Mouse (Mus musculus): ENCODE results near the gene Zfp212. TPM values are rescaled to one million over a fixed set of nuclear protein-coding genes. Genes with fewer than 3 reads are reported as not detected.
"Not testable (repeated sequence)": the region's sequence is repeated elsewhere in the genome, so short reads cannot be mapped to it uniquely, and the experiment has no call there.

The Zfp212 gene
- polyA plus RNA-seq, 1 experiment from 2014 or later = 14.2 TPM

DNA sequence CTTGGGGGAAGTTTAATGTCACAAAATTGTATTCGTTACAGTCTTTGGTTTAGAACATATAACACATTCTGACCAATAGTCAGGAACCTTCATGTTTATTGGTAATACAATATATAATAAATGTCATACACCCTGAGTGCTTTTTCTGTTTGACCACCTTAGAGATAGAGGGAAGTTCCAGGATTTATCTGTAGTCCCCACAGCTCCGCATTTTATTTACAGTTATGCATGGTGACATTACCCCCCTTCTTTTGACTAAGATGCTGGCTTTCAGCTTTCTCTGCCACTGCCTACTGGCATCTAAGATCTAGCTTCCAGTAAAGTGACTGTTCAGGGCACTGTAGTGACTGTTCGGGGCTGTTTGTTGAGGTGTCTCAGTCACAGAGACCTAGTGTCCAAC, 34.1 kb downstream of the Zfp212 start:
- Histone ChIP-seq H3K4me2 (ENCODE audit: low read depth) (peak overlapping the region; percentile 81), H3K36me3 (ENCODE audit: control insufficient read depth, insufficient read depth, low read length) (no peaks in the 10 kb centered on the region), H3K27ac (ENCODE audit: low read depth, low read length) (no peak overlapping the region), H3K9ac (ENCODE audit: low read length) (no peak overlapping the region), H3K9me3 (ENCODE audit: control insufficient read depth, low read length) (no peaks in the 10 kb centered on the region), H3K27me3 (ENCODE audit: control insufficient read depth, insufficient read depth, low read length) (no peaks in the 10 kb centered on the region), H3K4me1 (ENCODE audit: control insufficient read depth, insufficient read depth, low read length) (no peaks in the 10 kb centered on the region), H3K4me3 (ENCODE audit: low read depth, low read length) (no peak overlapping the region)
- 93% methylated on average over 3 of the region's 3 CpGs for WGBS
- ATAC-seq (ENCODE audit: insufficient read depth, low FRiP score, low TSS enrichment) (no peak), DNase-seq (ENCODE audit: low spot score) (no peak)

DNA sequence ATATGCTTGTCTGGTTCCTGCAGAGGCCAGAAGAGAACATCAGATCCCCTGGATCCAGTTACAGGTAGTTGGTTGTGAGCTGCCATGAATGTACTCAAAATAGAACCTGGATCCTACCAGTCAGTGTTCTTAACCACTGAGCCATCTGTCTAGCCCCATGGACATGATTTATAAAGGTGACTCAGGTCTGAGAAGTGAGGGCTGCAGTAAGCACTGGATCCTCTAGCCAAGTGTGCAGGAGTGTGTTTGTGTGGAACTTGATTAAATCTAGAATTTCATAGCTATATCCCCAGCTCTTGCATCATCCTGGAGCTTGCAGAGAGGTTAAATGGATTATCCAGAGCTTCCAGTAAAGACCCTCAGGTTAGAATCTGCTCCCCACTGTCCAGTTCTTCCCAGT, 37.5 kb downstream of the Zfp212 start:
- ATAC-seq (ENCODE audit: insufficient read depth, low FRiP score, low TSS enrichment) (no peak), DNase-seq (ENCODE audit: low spot score) (no peak)
- no peak overlapping the region for H3K9ac ChIP-seq (ENCODE audit: low read length)
- peaks cover 2% of the 10 kb centered on the region; the same call in 1 of the 2 replicates for H3K36me3 ChIP-seq (ENCODE audit: control insufficient read depth, insufficient read depth, low read length)
- H3K4me1 ChIP-seq (ENCODE audit: control insufficient read depth, insufficient read depth, low read length) = no peaks in the 10 kb centered on the region
- no peak overlapping the region for H3K4me3 ChIP-seq (ENCODE audit: low read depth, low read length)
- H3K27ac ChIP-seq (ENCODE audit: low read depth, low read length) = no peak overlapping the region
- no peaks in the 10 kb centered on the region for H3K9me3 ChIP-seq (ENCODE audit: control insufficient read depth, low read length)
- no peak overlapping the region for H3K4me2 ChIP-seq (ENCODE audit: low read depth)
- H3K27me3 ChIP-seq (ENCODE audit: control insufficient read depth, insufficient read depth, low read length) = no peaks in the 10 kb centered on the region

DNA sequence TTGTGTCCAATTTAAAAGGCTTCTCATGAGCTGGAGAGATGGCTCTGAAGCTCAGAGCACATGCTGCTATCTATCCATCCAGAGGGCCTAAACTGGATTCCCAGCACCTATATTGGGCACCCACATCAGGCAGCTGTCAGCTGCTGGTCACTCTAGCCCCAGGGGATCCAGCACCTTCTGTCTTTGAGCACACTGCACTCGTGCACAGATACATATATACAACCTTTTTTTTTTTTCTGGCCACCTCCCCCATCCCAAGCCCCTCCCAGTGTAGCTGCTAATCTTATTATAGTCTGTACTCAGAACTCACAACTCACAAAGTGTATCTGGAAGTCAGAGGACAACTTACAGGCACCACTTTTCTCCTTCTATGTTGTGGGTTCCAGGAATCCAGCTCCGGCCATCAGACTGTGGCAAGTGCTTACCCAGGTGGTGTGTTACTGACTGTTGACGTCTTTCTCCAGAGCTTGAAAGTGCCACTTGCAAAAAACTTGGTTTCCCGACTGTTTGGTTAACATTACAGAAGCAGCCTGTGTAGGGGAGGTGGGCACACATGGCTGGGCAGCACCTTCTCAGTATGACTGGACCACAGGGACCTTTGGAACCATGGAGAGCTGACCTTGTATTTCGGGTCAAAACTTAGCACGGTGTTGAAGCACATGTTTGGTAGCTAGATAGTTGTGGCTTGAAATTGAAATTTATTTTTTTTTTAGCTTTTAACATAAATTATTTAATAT, 40.6 kb downstream of the Zfp212 start:
- H3K36me3 ChIP-seq (ENCODE audit: control insufficient read depth, insufficient read depth, low read length) = peaks cover 5% of the 10 kb centered on the region
- no peak for ATAC-seq (ENCODE audit: insufficient read depth, low FRiP score, low TSS enrichment)
- H3K9me3 ChIP-seq (ENCODE audit: control insufficient read depth, low read length) = no peaks in the 10 kb centered on the region
- no peak for DNase-seq (ENCODE audit: low spot score)
- H3K4me1 ChIP-seq (ENCODE audit: control insufficient read depth, insufficient read depth, low read length) = no peaks in the 10 kb centered on the region
- H3K27me3 ChIP-seq (ENCODE audit: control insufficient read depth, insufficient read depth, low read length) = no peaks in the 10 kb centered on the region
- WGBS = 87% methylated on average over 6 of the region's 6 CpGs
- H3K4me2 ChIP-seq (ENCODE audit: low read depth) = no peak overlapping the region
- H3K9ac ChIP-seq (ENCODE audit: low read length) = no peak overlapping the region
- H3K4me3 ChIP-seq (ENCODE audit: low read depth, low read length) = no peak overlapping the region
- H3K27ac ChIP-seq (ENCODE audit: low read depth, low read length) = no peak overlapping the region

DNA sequence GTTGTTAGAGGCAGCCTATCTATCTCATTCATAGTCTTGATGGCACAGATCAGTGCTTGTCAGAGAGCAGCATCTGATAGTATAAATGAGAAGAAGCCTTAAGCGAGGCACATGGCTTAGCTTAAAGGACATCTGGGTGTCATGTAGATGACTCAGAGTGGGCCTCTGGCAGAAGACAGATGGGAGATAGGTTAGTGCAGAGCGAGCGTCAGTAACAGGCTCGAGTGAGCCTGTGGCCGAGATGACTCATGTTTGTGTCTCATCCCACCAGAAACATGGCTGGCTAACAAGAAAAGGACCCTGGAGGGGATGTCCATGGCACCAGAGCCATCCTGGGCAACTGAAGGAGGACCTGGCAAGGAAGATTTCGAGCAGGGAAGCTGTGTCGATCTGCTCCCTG, 42.8 kb downstream of the Zfp212 start:
- Histone ChIP-seq H3K27ac (ENCODE audit: low read depth, low read length) (no peak overlapping the region), H3K4me1 (ENCODE audit: control insufficient read depth, insufficient read depth, low read length) (no peaks in the 10 kb centered on the region), H3K9ac (ENCODE audit: low read length) (no peak overlapping the region), H3K36me3 (ENCODE audit: control insufficient read depth, insufficient read depth, low read length) (peaks cover 5% of the 10 kb centered on the region), H3K9me3 (ENCODE audit: control insufficient read depth, low read length) (no peaks in the 10 kb centered on the region), H3K4me3 (ENCODE audit: low read depth, low read length) (no peak overlapping the region), H3K27me3 (ENCODE audit: control insufficient read depth, insufficient read depth, low read length) (no peaks in the 10 kb centered on the region), H3K4me2 (ENCODE audit: low read depth) (no peak overlapping the region)
- ATAC-seq (ENCODE audit: insufficient read depth, low FRiP score, low TSS enrichment) = no peak
- 87% methylated on average over 7 of the region's 7 CpGs for WGBS
- no peak for DNase-seq (ENCODE audit: low spot score)

DNA sequence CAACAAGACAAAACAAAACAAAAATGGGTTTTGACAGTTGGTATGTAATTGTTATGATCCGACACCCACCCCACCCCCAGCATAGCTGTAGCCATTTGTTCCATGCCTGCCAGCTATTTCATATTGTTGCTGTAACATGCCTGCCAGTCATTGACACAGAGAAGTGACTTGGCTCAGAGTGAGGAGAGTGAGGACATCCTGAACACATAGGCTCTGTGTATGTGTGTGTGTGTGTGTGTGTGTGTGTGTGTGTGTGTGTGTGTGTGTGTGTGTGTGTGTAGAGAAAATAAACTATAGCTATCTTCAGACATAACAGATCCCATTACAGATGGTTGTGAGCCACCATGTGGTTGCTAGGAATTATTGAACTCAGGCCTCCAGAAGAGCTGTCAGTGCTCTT, 47.9 kb downstream of the Zfp212 start:
- H3K4me3 ChIP-seq (ENCODE audit: low read depth, low read length); H3K27ac ChIP-seq (ENCODE audit: low read depth, low read length); DNase-seq (ENCODE audit: low spot score); H3K36me3 ChIP-seq (ENCODE audit: control insufficient read depth, insufficient read depth, low read length); H3K9ac ChIP-seq (ENCODE audit: low read length); H3K4me2 ChIP-seq (ENCODE audit: low read depth); H3K4me1 ChIP-seq (ENCODE audit: control insufficient read depth, insufficient read depth, low read length); H3K27me3 ChIP-seq (ENCODE audit: control insufficient read depth, insufficient read depth, low read length); H3K9me3 ChIP-seq (ENCODE audit: control insufficient read depth, low read length); ATAC-seq (ENCODE audit: insufficient read depth, low FRiP score, low TSS enrichment): not testable (repeated sequence)
- 91% methylated on average over 1 of the region's 1 CpGs for WGBS

DNA sequence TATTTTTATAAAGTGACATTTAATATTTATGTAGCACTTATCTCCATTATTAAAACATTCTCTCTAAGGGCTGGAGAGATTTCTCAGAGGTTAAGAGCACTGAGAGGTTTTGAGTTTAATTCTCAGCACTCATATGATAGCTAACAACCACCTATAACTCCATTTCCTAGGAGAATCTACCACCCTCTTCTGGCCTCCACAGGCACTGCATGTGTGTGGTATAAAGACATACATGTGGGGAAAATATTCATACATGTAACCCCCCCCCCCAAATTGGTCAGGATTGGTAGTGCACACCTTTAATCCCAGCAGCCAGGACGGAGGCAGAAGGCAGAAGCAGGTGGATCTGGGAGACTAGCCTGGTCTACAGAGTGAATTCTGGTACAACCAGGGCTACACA, 54.3 kb downstream of the Zfp212 start:
- no peaks in the 10 kb centered on the region for H3K36me3 ChIP-seq (ENCODE audit: control insufficient read depth, insufficient read depth, low read length)

DNA sequence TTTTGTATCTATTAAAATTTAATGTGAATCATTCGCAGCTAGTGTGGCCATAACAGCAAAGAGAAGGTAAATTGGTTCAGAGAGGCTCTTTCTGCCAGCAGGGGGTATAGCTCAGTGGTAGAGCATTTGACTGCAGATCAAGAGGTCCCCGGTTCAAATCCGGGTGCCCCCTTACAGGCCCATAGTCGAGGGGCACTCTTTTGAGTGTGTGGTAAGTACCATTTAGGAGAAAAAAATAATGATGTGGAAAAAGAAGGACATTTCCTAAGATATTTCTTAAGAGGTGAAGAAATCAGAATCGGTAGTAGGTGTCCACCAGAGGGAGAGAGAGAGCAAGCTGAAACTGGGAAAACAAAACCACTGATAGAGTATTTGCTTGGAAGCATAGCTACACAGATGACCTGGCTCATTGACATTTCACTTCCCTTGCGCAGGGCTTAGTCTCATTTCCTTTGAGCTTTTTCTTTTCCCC, 58.7 kb downstream of the Zfp212 start:
- WGBS = 20% methylated on average over 6 of the region's 6 CpGs
- H3K27ac ChIP-seq (ENCODE audit: low read depth, low read length) = no peak overlapping the region
- H3K9me3 ChIP-seq (ENCODE audit: control insufficient read depth, low read length) = no peaks in the 10 kb centered on the region
- no peaks in the 10 kb centered on the region for H3K27me3 ChIP-seq (ENCODE audit: control insufficient read depth, insufficient read depth, low read length)
- ATAC-seq (ENCODE audit: insufficient read depth, low FRiP score, low TSS enrichment) (peak; percentile 45; the same call in 1 of the 2 replicates), DNase-seq (ENCODE audit: low spot score) (peak; percentile 48)
- H3K4me2 ChIP-seq (ENCODE audit: low read depth) = no peak overlapping the region
- no peak overlapping the region for H3K4me3 ChIP-seq (ENCODE audit: low read depth, low read length)
- H3K4me1 ChIP-seq (ENCODE audit: control insufficient read depth, insufficient read depth, low read length) = no peaks in the 10 kb centered on the region
- H3K9ac ChIP-seq (ENCODE audit: low read length) = no peak overlapping the region
- no peaks in the 10 kb centered on the region for H3K36me3 ChIP-seq (ENCODE audit: control insufficient read depth, insufficient read depth, low read length)

More for the DNA sequence above, 54.3 kb downstream of the Zfp212 start:
- 85% methylated on average over 1 of the region's 1 CpGs for WGBS
- no peaks in the 10 kb centered on the region for H3K4me1 ChIP-seq (ENCODE audit: control insufficient read depth, insufficient read depth, low read length)
- no peak overlapping the region for H3K4me2 ChIP-seq (ENCODE audit: low read depth)
- ATAC-seq (ENCODE audit: insufficient read depth, low FRiP score, low TSS enrichment) (no peak), DNase-seq (ENCODE audit: low spot score) (no peak)
- no peak overlapping the region for H3K4me3 ChIP-seq (ENCODE audit: low read depth, low read length)
- H3K9ac ChIP-seq (ENCODE audit: low read length) = no peak overlapping the region
- no peak overlapping the region for H3K27ac ChIP-seq (ENCODE audit: low read depth, low read length)
- no peaks in the 10 kb centered on the region for H3K27me3 ChIP-seq (ENCODE audit: control insufficient read depth, insufficient read depth, low read length)
- H3K9me3 ChIP-seq (ENCODE audit: control insufficient read depth, low read length) = no peaks in the 10 kb centered on the region

Other genes with a start within 250 kb of the Zfp212 start
- 273 and 304 TPM in 2 replicates for gene Pdia4, start 107.0 kb upstream of the Zfp212 start, polyA plus RNA-seq (2014; fragmentation: Nextera tagmentation; extraction: Ambion mirVana)
- 5.9 and 6.9 TPM in 2 replicates for gene Zfp786, start 89.6 kb upstream of the Zfp212 start, polyA plus RNA-seq (2014; fragmentation: Nextera tagmentation; extraction: Ambion mirVana)
- 9.9 TPM in 2 replicates for gene Zfp398, start 84.8 kb upstream of the Zfp212 start, polyA plus RNA-seq (2014; fragmentation: Nextera tagmentation; extraction: Ambion mirVana)
- gene Zfp282, start 43.3 kb upstream of the Zfp212 start, polyA plus RNA-seq (2014; fragmentation: Nextera tagmentation; extraction: Ambion mirVana) = 15.5 and 15.6 TPM in 2 replicates
- gene Zfp956, start 32.9 kb downstream of the Zfp212 start, polyA plus RNA-seq (2014; fragmentation: Nextera tagmentation; extraction: Ambion mirVana) = 7.7 and 9.1 TPM in 2 replicates
- gene Zfp777, start 128.4 kb downstream of the Zfp212 start, polyA plus RNA-seq (2014; fragmentation: Nextera tagmentation; extraction: Ambion mirVana) = 8.6 and 10.6 TPM in 2 replicates
- gene Zfp746, start 166.1 kb downstream of the Zfp212 start, polyA plus RNA-seq (2014; fragmentation: Nextera tagmentation; extraction: Ambion mirVana) = 22.5 and 24.7 TPM in 2 replicates

Measured in neural tube, embryonic 11.5 days (tissue).